Mouse (Mus musculus): ENCODE data around the gene Serpina3a. TPM values are rescaled to one million over a fixed set of nuclear protein-coding genes. Genes with fewer than 3 reads are reported as not detected.

Gene Serpina3a
- total RNA-seq, 2 experiments from 2014 or later: not detected

- DNase-seq: no peak
Observed at GRCm38 (mm10) chr12:104143286-104143685, 30.8 kb downstream of the Serpina3a start.

GRCm38 (mm10) chr12:104145571-104145970 lies 33.0 kb downstream of the Serpina3a start:
- DNase-seq: no peak

- DNase-seq: no peak
Observed at GRCm38 (mm10) chr12:104151989-104152388, 39.5 kb downstream of the Serpina3a start.

- DNase-seq: no peak
Observed at GRCm38 (mm10) chr12:104153041-104153645, 40.6 kb downstream of the Serpina3a start.

DNA sequence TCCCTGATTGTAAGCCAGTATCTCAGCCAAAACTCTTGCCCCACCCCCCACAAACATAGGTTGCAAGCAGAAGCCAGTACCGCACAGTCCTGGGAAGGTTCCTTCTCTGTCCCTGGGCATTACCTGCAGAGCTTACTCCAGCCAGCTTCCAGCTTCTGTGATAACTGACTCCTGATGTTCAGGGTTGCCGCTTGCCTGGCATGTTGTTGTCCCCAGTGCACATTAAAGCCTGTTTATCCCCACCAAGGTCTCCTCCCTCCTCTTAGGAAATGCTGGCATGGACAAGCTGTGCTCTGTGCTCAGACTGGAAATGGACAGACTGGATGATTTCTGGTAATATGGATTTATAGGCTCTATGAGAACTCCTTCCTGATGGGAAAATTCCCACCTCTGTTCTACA lies 41.1 kb downstream of the Serpina3a start, which contains the start of gene Serpina3c:
Gene Serpina3c (minus strand): TSS at position 215 of the 400 bp plus-strand sequence.
- no peak for DNase-seq

Other genes starting within 250 kb of the Serpina3a start
- not detected for gene Serpina1a, start 249.2 kb upstream of the Serpina3a start, total RNA-seq (2021)
- not detected for gene Serpina1c, start 207.8 kb upstream of the Serpina3a start, total RNA-seq (2021)
- gene Serpina1e, start 153.7 kb upstream of the Serpina3a start, total RNA-seq (2021): 1 to 10 TPM in 1 of 2 experiments, under 1 TPM in 1; 0.30 to 1.4 TPM
- not detected for gene Serpina11, start 122.8 kb upstream of the Serpina3a start, total RNA-seq (2021)
- under 1 TPM in 1 of 2 experiments, not detected in 1; 0.10 TPM for gene Serpina9, start 99.0 kb upstream of the Serpina3a start, total RNA-seq (2021)
- gene Serpina12, start 68.3 kb upstream of the Serpina3a start, total RNA-seq (2021): under 1 TPM in 1 of 2 experiments, not detected in 1; 0.10 TPM
- gene Serpina5, start 11.6 kb upstream of the Serpina3a start, total RNA-seq (2021): not detected
- gene Serpina3b, start 15.3 kb downstream of the Serpina3a start, total RNA-seq (2021): not detected
- 1 to 10 TPM in 1 of 2 experiments, under 1 TPM in 1; 0.79 to 1.2 TPM for gene Serpina3c, start 41.1 kb downstream of the Serpina3a start, total RNA-seq (2021)
- 1 to 10 TPM in 1 of 2 experiments, under 1 TPM in 1; 0.62 to 1.1 TPM for gene Serpina3f, start 101.8 kb downstream of the Serpina3a start, total RNA-seq (2021)
- 1 to 10 TPM; 4.5 to 5.0 TPM for gene Serpina3g, start 123.5 kb downstream of the Serpina3a start, total RNA-seq (2021)
- under 1 TPM; 0.42 to 0.49 TPM for gene Serpina3i, start 150.4 kb downstream of the Serpina3a start, total RNA-seq (2021)
- gene Serpina3j, start 201.8 kb downstream of the Serpina3a start, total RNA-seq (2021): not detected
- not detected for gene Serpina3k, start 225.8 kb downstream of the Serpina3a start, total RNA-seq (2021)
- gene Serpina3m, start 225.8 kb downstream of the Serpina3a start, total RNA-seq (2021): under 1 TPM; 0.17 to 0.36 TPM

Measured in heart, adult 18-20 months (tissue).